Mouse (Mus musculus) right cerebral cortex, postnatal 10 days (tissue): ENCODE measurements at regions not wholly inside any gene's neighbourhood (a gene's known extent, or its start where the extent isn't known, plus 50 kb on each side); places are given as distances from the start of the nearest gene placed in this dataset.
"Not testable (repeated sequence)": the region's sequence is repeated elsewhere in the genome, so short reads cannot be mapped to it uniquely, and the experiment has no call there.

Experiments
- DNase-seq, 2 experiments: peaks; one replicate each; pipeline ENCODE4 v3.0.0; 2021; ENCODE audit warnings: low spot score in 2 of 2

DNA sequence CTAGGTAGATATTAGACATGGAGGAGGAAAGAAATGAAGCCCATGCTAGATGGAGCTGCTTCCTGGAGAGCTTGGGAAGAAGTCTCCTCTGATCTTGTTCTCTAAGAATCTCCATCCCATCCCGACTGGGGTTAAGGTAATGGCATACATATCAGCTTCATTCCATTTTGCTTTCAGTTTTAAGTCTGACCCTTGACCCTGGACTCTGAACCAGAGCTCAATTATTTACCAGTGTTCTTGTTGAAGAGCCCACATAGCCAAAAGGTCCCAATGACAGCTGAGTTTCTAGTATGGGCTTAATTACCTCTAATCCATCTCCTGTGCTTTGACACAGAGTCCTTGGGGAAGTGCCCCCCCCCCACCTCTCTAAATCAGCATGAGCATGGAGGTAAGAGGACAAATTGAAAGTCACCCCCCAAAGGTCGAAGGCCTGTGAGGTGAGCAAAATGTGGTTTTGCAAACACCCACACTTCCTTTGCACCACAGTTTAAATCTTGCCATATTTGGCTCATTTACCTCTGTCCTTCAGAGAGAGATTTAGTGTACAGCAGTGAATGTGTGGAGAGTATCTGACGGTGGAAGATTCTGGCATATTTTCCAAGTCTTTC lies 371.5 kb downstream of the Ets1 start:
- DNase-seq, result no peak

DNA sequence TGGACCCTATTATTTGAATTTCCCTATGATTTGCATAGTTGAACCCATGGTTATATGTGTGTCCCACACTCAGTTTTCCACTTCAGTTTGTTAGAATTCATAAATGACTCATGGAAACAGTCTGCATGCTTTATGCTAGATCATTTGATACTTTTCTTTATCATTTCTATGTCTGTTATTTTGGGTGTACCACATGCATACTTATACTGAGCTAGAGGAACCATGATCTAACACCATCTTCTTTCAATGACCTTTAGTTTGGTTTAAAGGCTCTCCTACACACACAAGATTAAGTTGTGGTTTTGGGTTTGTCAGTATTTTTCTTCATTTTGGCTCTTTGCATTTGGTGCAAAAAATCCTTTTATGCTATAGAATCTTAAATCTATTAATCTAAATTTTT lies 375.2 kb downstream of the Ets1 start:
- no peak for DNase-seq

DNA sequence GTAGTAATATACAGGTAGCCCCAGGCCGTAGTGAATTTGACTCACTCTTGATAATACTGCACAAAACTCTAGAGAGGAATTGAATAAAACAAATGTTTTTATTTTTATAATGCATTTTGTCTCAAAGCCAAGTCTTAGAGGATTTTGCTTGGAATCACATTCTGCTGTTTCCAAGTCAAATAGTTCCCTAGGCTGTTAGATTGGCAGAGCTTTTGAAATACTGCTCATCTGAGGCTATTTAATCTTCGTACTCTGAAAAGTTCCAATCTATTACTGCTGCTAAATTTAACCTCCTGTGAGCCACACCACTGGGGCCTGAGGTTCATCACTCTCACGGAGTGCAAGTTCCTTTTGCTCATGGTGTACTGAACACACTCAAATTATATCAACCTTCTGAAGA lies 399.4 kb downstream of the Ets1 start:
- no peak for DNase-seq

DNA sequence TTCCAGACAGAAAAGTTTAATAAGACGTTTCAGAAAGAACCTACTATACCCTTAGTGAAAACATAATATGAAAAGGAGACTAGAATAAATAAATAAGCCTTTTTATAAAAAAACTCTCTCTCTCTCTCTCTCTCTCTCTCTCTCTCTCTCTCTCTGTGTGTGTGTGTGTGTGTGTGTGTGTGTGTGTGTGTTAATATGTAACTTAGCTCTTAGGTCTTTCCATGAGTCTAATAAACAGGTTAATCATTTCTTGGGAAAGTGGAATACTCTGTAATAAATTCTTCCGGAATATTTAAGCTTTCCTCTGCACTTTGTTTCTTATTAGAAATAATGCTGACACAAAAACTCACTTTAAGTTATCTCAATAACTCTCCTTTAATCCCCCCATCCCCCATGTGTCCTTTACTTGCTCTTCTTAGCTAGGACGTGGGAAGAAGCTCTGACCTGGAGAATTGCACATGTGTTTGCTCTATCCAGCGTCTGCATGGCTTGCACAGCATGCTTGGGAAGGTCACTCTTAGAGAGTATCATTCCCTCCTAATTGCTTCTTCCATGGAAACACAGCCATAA lies 403.3 kb downstream of the Ets1 start:
- DNase-seq, result no peak

DNA sequence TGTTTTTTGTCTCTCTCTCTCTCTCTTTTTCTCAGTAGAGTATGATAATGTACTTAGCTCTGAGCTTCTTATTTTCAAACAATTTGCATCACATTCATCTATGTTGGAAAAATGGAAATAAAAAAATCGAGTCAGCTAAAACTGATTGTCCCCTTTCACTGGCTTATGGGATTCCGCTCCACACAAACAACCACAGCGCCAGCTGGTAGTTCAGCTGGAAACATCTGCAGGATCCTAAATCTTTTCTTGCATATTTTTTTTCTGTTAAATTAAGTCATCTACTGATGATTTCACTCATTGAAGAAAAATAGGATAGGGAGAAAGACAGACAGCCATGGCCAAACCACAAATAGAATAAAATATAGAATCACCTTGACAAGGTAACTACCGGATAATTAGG lies 414.8 kb downstream of the Ets1 start:
- peak in 1 of 2 experiments; percentile 27 for DNase-seq

DNA sequence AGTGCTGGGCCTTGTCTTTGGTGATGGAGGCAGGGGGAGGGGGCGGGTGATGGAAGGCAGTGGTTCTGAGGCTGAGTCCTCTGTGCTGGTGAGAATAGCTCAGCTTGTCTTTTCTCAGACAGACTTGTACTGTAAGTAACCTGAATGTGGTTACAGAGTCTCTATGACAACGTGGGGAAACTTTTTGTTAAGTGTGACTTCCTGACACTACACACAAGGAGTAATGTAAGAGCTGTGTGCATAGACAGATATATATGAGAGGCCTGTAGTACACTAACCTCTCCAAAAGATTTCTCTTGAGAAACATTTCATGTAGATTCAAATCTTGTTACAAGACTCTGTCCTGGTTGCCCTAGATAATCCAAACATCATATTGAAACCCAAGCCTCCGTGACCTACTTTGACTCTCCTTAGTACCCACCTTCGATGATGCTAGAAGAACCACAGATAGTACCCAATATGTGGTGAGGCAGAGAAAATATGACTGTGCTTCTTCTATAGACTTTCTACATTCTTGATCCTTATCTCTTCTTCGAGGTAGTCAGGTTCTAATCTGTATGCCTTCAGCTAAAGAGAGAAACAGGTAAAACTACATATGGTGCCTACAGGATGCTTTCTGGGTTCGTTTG lies 424.7 kb downstream of the Ets1 start:
- no peak for DNase-seq

DNA sequence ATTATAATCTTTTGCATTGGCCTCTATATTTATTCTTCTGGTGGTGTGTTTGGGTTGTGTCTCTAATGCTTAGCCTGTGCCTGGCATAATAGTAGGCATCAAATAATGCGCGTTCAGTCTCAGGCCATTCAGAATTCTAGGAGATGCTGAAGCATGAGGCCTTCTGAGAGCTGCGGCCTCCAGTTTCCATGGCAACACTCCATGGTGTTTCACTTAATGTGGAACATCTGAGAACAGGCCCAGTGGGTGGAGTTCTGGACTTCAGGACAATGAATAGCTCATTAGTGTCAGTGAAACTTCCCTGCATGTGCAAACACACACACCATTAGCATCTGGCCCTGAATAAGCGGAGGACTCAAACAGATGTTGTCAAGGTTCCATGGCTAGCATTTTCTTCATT lies 426.5 kb downstream of the Ets1 start:
- DNase-seq, result peak; percentile 74 to 88

DNA sequence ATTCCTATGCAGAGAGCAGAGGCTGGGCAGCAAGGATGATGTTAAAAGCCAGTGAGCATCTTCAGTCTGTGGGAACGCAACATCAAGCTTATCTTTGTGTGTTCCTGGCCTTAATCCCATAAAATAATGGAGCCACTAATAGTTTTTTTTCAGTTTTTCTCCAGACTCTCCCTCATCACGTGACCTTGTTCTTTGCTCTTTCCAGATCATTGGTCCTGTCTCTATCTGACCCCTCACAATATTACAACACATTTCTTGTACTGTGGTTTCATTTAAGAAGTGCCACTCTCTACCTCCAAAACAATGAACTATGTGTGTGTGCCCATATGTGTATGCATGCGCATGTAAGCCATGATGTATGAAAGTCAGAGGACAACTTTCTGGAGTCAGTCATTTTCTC lies 429.3 kb downstream of the Ets1 start:
- no peak for DNase-seq

DNA sequence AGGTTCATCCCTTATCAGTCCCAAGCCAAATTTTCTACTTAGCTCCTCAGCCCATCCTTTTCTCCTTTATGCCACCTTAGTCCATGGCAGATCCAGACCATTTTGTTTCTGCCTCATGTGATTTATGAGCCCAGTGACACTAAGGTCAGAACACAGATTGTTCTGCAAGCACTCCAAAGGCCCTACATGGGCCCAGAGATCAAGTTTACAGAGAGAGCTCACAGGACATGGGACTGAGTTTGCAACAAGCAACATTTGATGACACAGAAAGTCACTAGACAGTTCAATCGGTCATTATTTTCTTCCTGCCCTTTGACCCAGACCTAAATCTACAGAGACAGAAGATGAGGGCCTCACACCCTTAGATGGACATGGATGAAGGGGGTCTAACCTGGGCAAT lies 431.5 kb downstream of the Ets1 start:
- DNase-seq, result no peak

DNA sequence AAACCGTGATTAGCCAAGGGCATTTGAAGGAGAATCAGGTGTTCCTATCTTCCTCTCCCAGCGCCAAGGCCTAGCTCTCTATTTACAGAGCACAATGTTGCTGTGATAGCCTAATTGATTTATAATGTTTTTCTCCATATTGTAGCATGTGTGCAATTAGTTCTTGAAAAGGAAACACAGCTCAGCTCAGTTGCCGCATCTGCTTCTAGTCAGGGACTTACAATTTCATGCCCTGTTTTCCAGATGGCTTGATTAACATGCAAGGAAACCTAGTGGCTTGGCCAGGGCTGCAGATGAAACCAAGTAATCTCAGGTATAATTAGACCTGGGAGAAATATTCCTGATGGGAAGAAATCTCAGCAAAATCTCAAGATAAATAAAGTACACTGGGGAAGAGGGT lies 434.1 kb downstream of the Ets1 start:
- no peak for DNase-seq

DNA sequence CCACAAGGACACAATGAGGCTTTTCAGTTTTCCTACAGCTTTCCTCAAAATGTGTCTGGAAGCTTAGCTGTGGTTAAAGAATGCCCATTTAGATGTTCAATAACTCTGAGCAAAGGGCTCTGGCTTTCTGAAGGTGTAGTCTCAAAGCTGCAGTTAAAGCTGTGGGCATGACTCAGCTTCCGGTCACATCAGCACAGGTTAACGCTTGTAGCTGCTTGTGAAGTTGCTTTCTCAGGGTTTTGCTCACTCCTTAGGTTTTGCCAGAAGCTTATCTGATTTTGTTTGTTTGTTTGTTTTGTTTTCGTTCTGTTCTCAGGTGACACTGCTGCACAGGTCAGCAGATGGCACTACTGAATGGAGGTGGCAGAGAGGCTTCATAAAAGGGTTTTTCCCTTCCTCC lies 444.2 kb downstream of the Ets1 start:
- no peak for DNase-seq

DNA sequence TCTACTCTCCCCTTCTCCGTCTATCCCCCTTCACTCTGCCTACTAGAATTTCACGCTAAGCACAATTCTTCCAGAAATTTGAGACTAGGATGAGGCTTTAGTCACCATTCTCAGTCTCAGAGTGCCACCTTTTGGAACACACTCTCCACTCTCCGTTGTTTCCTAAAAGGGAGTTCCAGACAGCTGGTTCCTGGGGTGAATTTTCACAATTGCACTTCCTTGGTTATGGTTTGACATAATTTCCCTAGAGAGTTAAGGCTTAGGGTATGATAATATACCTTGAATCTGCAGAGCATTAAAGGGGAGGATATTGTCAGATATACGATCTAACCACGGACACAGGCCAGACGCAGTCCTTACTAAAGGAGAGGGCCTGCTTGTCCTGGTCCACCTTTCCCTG lies 444.8 kb downstream of the Ets1 start:
- DNase-seq, result peak; percentile 54 to 56

DNA sequence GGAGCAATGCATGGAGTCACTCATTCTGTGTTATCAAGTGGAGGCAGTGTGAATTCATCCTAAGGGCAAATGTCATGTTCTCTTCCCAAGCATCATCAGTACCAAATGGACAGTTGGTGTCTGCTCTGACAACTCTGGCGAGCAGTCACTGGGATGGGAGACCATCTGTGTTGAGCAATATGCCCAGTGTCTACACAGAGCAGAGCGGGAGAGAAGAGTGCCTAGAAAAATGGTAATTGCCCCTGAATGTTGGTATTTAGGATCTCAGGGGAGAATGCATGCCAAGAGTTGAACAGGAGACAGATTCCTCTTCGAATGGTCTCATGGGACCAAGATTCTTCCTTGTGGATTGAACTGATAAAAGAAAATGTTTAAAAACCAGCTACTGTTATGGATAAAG lies 454.0 kb downstream of the Ets1 start:
- DNase-seq, result no peak

DNA sequence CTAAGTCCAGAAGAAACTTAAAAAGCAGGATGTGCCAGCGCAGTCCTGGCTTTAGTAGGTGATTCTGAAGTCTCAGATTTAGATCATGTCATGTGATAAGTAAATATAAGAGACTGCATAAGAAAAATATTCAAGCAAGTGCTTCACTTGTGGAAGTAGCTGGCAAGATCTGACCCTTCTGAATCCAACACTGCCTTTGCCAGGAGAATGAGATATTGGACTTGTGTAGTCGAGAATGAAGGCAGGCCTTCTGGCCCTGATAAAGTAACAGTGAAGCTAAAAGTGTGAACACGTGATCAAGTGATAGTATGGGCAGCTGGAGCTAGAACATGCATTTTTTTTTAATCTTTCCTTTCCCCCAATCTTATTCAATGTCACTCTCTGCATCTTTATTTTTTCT lies 455.6 kb downstream of the Ets1 start:
- no peak for DNase-seq

DNA sequence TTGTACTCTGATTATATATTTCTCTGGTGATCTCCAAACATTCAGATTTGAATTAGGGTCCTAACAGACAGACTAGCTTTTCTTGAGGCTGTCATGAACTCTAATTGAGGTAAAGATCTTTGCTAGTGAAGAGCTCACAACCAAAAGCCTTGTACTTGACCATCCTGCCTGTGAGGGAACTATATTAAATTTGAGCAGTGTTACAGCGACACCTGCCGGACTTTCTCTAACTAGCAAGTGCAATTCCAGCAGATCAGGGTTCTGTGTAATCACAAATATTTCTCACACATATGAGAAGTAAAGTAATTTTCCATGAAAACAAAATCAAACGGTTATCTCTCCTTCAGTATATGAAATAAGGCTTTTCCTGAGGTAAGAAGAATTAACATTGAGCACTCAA lies 459.6 kb downstream of the Ets1 start:
- peak; percentile 63 to 84 for DNase-seq

DNA sequence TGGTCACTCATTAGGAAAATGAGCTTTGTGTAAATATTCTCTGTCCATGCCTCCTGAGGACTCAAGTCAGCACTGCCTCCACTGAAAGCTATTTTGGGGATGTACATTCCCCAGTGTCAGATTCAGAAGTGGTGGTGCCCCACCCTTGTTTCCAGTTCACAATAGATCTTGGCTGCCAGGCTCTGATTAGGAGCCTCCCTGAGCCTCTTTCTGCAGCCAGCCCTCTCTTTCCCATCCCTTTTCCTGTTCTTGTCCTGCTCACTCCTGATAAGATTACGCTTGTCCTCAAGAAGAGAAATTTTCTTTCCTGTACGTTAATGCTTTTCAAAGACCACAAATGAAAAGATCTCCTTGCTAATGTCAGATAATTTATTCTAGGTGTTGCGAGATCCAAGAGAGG lies 465.2 kb downstream of the Ets1 start:
- DNase-seq, result no peak

DNA sequence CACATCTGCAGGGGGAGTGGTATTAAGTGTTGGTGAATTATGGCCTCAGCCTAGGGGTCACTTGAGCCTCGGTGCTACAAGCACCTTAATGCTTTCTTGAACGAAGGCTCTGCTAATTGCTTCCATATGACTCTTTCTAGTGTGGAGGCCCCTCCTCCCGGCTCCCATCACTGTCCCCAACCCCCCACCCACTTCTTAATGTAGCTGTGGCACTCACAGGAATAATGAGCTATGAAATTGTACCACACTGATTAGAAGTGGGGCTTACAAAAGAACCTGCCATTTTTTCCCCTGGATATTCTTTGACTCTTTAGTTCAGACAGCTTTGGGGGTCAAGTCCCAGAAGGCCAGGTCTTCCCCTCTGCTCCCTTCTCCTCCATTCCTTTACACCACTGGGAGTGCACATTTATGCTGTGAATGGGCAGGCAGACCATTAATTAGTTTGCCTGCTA lies 468.6 kb downstream of the Ets1 start:
- no peak for DNase-seq

DNA sequence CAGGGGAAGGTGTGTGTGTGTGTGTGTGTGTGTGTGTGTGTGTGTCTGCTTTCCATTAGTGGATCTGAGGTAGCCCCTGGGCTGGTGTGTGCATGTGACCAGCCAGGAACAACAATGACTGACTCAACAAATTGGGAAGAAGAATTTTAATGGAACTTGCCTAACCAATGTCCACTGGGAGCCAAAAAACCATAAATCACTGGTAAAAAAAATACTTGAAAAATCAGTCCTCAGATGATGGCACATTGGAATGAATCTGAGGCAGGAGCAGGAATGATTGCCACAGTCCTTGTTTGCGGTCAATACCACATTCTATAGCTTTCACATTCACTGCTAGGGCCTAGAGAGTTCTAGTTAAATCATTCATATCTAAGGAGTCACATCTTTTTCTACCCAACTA lies 487.8 kb downstream of the Ets1 start:
- DNase-seq, result no peak

DNA sequence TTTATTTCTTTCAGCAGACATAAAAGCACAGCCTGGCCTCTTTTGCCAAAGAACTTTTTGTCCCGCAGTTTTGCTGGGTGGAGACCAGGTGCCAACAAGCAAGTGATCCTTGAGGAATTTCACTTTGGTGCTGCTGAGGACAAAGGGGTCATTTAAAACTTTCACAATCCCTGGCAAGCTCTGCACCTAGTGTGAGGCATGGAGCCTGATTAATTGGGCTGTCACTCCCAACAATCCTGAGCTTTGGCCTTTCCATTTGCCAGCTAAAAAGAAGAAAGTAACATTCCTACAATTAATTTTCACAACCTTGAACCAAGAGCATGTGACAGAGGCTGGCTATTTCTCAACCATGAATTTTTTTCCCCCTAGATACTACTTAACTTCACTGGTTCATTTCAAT lies 516.2 kb downstream of the Ets1 start:
- DNase-seq, result no peak

DNA sequence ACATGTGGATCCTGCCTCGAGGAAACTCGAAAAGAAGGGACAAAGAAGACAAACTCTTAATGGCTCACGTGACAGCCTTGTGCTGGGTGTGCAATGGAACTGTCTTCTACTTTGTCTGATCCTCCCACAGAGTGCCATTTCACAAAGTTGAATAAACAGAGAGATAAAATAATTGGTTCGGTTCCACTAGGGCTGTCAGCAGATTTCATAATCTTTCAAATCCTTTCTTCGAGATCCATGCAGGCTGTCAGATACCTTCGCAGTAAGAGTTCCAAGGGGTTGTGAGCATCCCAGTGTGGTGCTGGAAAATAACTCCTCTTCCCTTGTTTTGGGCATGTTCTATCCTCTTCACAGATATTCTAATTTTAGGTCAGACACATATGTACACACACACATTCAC lies 532.1 kb downstream of the Ets1 start:
- no peak for DNase-seq

DNA sequence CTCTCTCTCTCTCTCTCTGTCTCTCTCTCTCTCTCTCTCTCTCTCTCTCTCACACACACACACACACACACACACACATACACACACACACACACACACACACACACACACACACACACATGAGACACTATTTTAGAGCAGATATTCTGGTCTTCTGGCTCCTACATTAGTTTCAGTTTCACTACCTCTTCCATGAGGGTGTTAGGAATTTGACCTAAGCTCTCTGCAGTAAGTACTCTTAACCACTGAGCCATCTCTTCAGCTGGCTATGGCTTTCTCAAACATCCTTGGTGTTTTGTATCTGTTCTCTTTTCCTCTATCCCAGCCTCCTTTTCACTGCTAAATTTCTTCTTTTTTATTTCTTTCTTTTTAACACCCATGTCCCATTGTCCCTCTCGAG lies 533.1 kb downstream of the Ets1 start:
- not testable (repeated sequence) for DNase-seq

DNA sequence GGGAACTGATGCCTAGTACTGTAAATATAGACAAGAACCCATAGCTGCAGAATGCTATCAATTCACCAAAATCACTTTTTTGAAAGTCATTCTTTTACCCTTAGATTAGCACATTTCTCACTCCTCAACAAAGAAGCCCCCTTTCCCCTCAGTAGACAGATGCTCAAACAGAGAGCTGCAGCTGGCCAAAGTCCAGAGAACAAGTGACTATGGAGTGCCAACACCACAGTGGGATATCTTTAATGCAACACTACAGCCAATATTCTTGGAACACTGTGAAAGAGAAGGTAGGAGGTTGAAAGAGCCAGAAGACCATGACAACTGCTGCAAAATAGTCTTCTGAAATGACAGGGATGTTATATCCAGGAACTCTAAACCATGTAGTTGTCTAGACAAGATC lies 544.0 kb downstream of the Ets1 start:
- no peak for DNase-seq

DNA sequence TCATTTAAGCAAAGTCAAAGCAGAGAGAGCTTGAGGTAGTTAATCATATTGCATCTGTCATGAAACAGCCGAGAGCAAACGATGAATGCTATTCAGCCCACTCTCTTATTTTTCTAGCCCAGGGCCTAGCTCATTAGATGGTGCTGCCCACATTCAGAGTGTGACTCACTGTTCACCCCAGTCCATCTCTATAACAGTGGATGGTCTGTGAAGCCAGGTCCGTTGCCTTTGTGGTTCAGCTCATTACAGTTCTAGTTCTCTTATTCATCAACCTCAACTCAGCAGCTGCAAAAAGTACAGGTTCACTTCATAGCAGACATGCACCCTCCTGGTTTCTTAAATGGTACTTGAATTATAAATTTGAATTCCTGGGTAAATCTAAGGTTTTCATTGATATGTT lies 551.2 kb downstream of the Ets1 start:
- DNase-seq, result no peak

DNA sequence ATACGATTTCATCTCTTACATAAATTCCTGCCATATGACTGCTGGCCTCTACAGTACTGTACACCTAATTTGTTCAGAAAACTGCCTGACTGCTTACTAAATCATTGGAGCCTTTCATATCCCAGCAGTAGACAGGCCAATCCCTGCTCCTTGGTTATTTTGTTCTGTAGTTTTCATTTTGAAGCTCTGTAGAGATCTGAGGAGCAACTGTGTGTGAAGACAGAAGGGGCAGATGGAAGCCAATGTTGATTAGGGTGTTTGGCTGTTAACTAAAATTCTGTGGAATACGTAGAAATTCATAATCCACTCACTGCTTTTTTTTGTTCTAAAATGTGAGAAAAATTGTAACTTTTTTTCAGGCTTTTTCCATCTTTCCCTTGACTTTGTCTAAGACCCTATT lies 573.1 kb downstream of the Ets1 start:
- DNase-seq, result no peak
